Mouse (Mus musculus) intestine, embryonic 16.5 days (tissue): ENCODE data around the gene Camta2. TPM values are rescaled to one million over a fixed set of nuclear protein-coding genes. Genes with fewer than 3 reads are reported as not detected.

Experiments
- ATAC-seq: fragments of 200-750 bp; cut with Nextera tagmentation; 2 replicates; pipeline ENCODE4 v1.8.0; 2017; ENCODE audit warnings: moderate TSS enrichment, moderate library complexity
- H3K27ac ChIP-seq: fragments of 300-500 bp; sonication (generic); 2 replicates; pipeline ENCODE4 v1.5.1; 2014; ENCODE audit warnings: mild to moderate bottlenecking, low read length
- H3K27me3 ChIP-seq: fragments of 300-500 bp; sonication (generic); replicated peaks from 2 replicates; pipeline ENCODE4 v1.6.1; 2014; ENCODE audit warnings: low read length, control low read depth, mixed read lengths; ENCODE audit not compliant: control insufficient read depth, insufficient read depth
- H3K36me3 ChIP-seq: fragments of 300-500 bp; sonication (generic); 2 replicates; pipeline ENCODE4 v1.6.1; 2014; ENCODE audit warnings: low read length, control low read depth; ENCODE audit not compliant: control insufficient read depth, insufficient read depth
- H3K4me1 ChIP-seq: fragments of 300-500 bp; sonication (generic); 2 replicates; pipeline ENCODE4 v1.6.1; 2014; ENCODE audit warnings: low read length, control low read depth, mixed read lengths; ENCODE audit not compliant: control insufficient read depth, insufficient read depth
- H3K4me2 ChIP-seq: fragments of 300-500 bp; sonication (generic); 2 replicates; pipeline ENCODE4 v1.6.1; 2014; ENCODE audit warnings: low read depth, low read length, control low read depth
- H3K4me3 ChIP-seq: fragments of 300-500 bp; sonication (generic); 2 replicates; pipeline ENCODE4 v1.5.1; 2014; ENCODE audit warnings: mild to moderate bottlenecking, low read length
- H3K9ac ChIP-seq: fragments of 300-500 bp; sonication (generic); 2 replicates; pipeline ENCODE4 v1.6.1; 2014; ENCODE audit warnings: low read depth, low read length
- H3K9me3 ChIP-seq: fragments of 300-500 bp; sonication (generic); 2 replicates; pipeline ENCODE4 v1.6.1; 2016; ENCODE audit warnings: low read length, control low read depth; ENCODE audit not compliant: control insufficient read depth
- WGBS: fragments of 180-500 bp; shearing (Covaris S2); extraction: QIAGEN DNeasy Blood & Tissue Kit; methylation state at CpG from one replicate; pipeline ENCODE4 v1.1.7; 2014; 5-methylcytosine and 5-hydroxymethylcytosine counted together
- microRNA-seq: library from miRNA; unstranded; fragments of <30 nt; microRNA quantifications from one replicate; pipeline ENCODE4, GENCODE M21; 2016
- polyA plus RNA-seq: library from polyadenylated mRNA; unstranded; fragments of >200 nt; fragmentation: Nextera tagmentation; extraction: Ambion mirVana; gene quantifications from 2 replicates; pipeline ENCODE4 v1.2.1, GENCODE M21; 2015

Camta2 gene
- polyA plus RNA-seq, 1 experiment from 2014 or later = 14.2 TPM

- peaks cover 7% of the 10 kb centered on the region; the same call in 1 of the 2 replicates for H3K4me1 ChIP-seq
- ATAC-seq = peak; percentile 46
- H3K27me3 ChIP-seq = no peaks in the 10 kb centered on the region
- H3K4me2 ChIP-seq = no peak overlapping the region
- no peaks in the 10 kb centered on the region for H3K9me3 ChIP-seq
- 67% methylated on average over 10 of the region's 10 CpGs for WGBS
- no peak overlapping the region for H3K27ac ChIP-seq
- H3K36me3 ChIP-seq = no peaks in the 10 kb centered on the region
- H3K9ac ChIP-seq = no peak overlapping the region
- H3K4me3 ChIP-seq = no peak overlapping the region
Measured at GRCm38 (mm10) chr11:70623053-70623742, 64.7 kb downstream of the Camta2 start.

GRCm38 (mm10) chr11:70621972-70622814, 65.7 kb downstream of the Camta2 start:
- H3K27me3 ChIP-seq = no peaks in the 10 kb centered on the region
- H3K36me3 ChIP-seq = no peaks in the 10 kb centered on the region
- no peak overlapping the region for H3K4me2 ChIP-seq
- no peak overlapping the region for H3K4me3 ChIP-seq
- 0 out of 2 replicates have a peak overlapping the region, but pooled peaks have one; percentile 46 for H3K9ac ChIP-seq
- H3K27ac ChIP-seq = peak overlapping the region; percentile 63
- 29% methylated on average over 7 of the region's 7 CpGs for WGBS
- peak; percentile 71 for ATAC-seq
- H3K4me1 ChIP-seq = peaks cover 7% of the 10 kb centered on the region; the same call in 1 of the 2 replicates
- no peaks in the 10 kb centered on the region for H3K9me3 ChIP-seq

Small RNA genes lying within 50 kb of the gene (microRNA-seq; reads per million reads assigned to microRNA genes)
- gene Mir6925 = not detected

Other genes with a start within 250 kb of the Camta2 start
- gene Med11, start 236.2 kb downstream of the Camta2 start, polyA plus RNA-seq = 38.4 and 41.7 TPM in 2 replicates
- gene Zmynd15, start 228.7 kb downstream of the Camta2 start, polyA plus RNA-seq = 1.1 and 1.2 TPM in 2 replicates
- gene Cxcl16, start 228.1 kb downstream of the Camta2 start, polyA plus RNA-seq = 10.9 and 11.9 TPM in 2 replicates
- gene Tm4sf5, start 182.9 kb downstream of the Camta2 start, polyA plus RNA-seq = 253 and 283 TPM in 2 replicates
- 0.28 and 0.71 TPM in 2 replicates for gene Vmo1, start 173.5 kb downstream of the Camta2 start, polyA plus RNA-seq
- gene Gltpd2, start 168.9 kb downstream of the Camta2 start, polyA plus RNA-seq = 1.9 and 2.0 TPM in 2 replicates
- 626 and 669 TPM in 2 replicates for gene Psmb6, start 162.7 kb downstream of the Camta2 start, polyA plus RNA-seq
- not detected in 2 replicates for gene Gm40193, start 155.2 kb downstream of the Camta2 start, polyA plus RNA-seq
- 9.3 and 10.0 TPM in 2 replicates for gene Pld2, start 148.0 kb downstream of the Camta2 start, polyA plus RNA-seq
- 9.3 and 10.6 TPM in 2 replicates for gene Mink1, start 125.2 kb downstream of the Camta2 start, polyA plus RNA-seq
- not detected in 2 replicates for gene 4930544D05Rik, start 72.3 kb downstream of the Camta2 start, polyA plus RNA-seq
- 0.17 TPM in 1 of 2 replicates, not detected in the other for gene Chrne, start 68.9 kb downstream of the Camta2 start, polyA plus RNA-seq
- gene Gp1ba, start 49.0 kb downstream of the Camta2 start, polyA plus RNA-seq = 0.05 and 0.06 TPM in 2 replicates
- gene Rnf167, start 40.9 kb downstream of the Camta2 start, polyA plus RNA-seq = 121 and 123 TPM in 2 replicates
- gene Slc25a11, start 40.6 kb downstream of the Camta2 start, polyA plus RNA-seq = 215 and 216 TPM in 2 replicates
- gene Pfn1, start 33.5 kb downstream of the Camta2 start, polyA plus RNA-seq = 2,307 and 2,326 TPM in 2 replicates
- 12.8 and 13.5 TPM in 2 replicates for gene Eno3, start 30.9 kb downstream of the Camta2 start, polyA plus RNA-seq
- 132 and 159 TPM in 2 replicates for gene Spag7, start 18.7 kb downstream of the Camta2 start, polyA plus RNA-seq
- 1.4 and 1.8 TPM in 2 replicates for gene Inca1, start 12.1 kb upstream of the Camta2 start, polyA plus RNA-seq
- gene Kif1c, start 12.4 kb upstream of the Camta2 start, polyA plus RNA-seq = 2.3 and 2.8 TPM in 2 replicates
- 4.8 and 5.3 TPM in 2 replicates for gene Zfp3, start 76.1 kb upstream of the Camta2 start, polyA plus RNA-seq
- 0.37 and 1.0 TPM in 2 replicates for gene Scimp, start 124.5 kb upstream of the Camta2 start, polyA plus RNA-seq
- gene Rabep1, start 156.7 kb upstream of the Camta2 start, polyA plus RNA-seq = 55.8 and 60.7 TPM in 2 replicates